ENCODE assay signal across 24 mouse cellular contexts in the genomic region with DNA sequence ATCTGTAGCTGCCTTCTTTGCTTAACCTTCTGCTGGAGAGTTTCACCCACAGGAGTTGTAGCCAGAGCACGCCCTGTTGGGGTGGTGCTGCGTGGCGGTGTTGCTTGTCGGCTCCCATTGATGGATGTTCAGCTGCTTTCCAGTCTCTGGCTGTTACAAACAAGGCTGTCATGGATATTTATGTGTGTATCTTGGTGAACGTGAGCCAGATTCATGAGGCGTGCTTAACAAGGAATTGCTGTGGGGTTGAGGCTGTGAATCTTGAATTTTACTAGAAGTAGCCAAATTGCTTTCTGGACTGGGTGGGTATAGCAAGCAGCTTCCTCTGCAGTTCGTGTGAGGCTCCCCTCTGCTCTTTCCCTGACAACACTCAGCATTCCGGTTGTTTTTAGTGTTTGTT.
A peak's percentile ranks its signal among the peaks of the same experiment; 100 is the strongest.
DNase-seq lines count a peak whose midpoint lies in the region; ATAC-seq and TF ChIP-seq lines count a peak whose summit lies in the region.
"Had no signal": no experiment of that assay in that cellular context is flagged by ENCODE, and none has a peak within 500 bp of the region (broad histone marks: within the 10 kb centered on the region; RNA-seq: fewer than 3 reads in every experiment).

No protein-coding gene starts in this region.

- no peak for ATAC-seq in intestine, embryonic 16.5 days
- ATAC-seq in intestine, postnatal 0 days, result no peak
- ATAC-seq in lung, postnatal 0 days, result peak; percentile 50
- ATAC-seq in neural tube, embryonic 13.5 days (ENCODE audit: low read depth), result peak; percentile 67
- no peak for ATAC-seq in frontal cortex, adult (ENCODE audit: low TSS enrichment)
- ATAC-seq: liver, postnatal 0 days; Patski had no signal

- no peak for TF ChIP-seq EP300 in lung, postnatal 0 days (IDR thresholded peaks at IDR 0.05)

- no peaks in the 10 kb centered on the region for H3K4me1 ChIP-seq in intestine, embryonic 16.5 days (ENCODE audit: control insufficient read depth, insufficient read depth, low read length)
- no peaks in the 10 kb centered on the region for H3K4me1 ChIP-seq in intestine, postnatal 0 days (replicated peaks; ENCODE audit: control insufficient read depth, insufficient read depth, low read length)
- H3K4me1 ChIP-seq in lung, postnatal 0 days (ENCODE audit: insufficient read depth, low read depth, low read length), result no peaks in the 10 kb centered on the region
- H3K4me1 ChIP-seq in lung, adult 2 months (ENCODE audit: control insufficient read depth, insufficient read depth, low read length), result no peaks in the 10 kb centered on the region
- peaks cover 52% of the 10 kb centered on the region for H3K4me1 ChIP-seq in neural tube, embryonic 13.5 days (replicated peaks)
- H3K4me1 ChIP-seq: heart, embryonic 15.5 days; stomach, embryonic 15.5 days had no signal

- WGBS in intestine, embryonic 16.5 days, result 42% methylated on average over 8 of the region's 8 CpGs
- WGBS in intestine, postnatal 0 days, result 61% methylated on average over 8 of the region's 8 CpGs
- 42% methylated on average over 8 of the region's 8 CpGs for WGBS in lung, postnatal 0 days
- 51% methylated on average over 8 of the region's 8 CpGs for WGBS in lung, adult 2 months
- 24% methylated on average over 8 of the region's 8 CpGs for WGBS in neural tube, embryonic 13.5 days

- H3K4me2 ChIP-seq in intestine, embryonic 16.5 days (ENCODE audit: low read depth, low read length), result no peak overlapping the region
- H3K4me2 ChIP-seq in intestine, postnatal 0 days (replicated peaks; ENCODE audit: low read depth), result no peak overlapping the region
- no peak overlapping the region for H3K4me2 ChIP-seq in lung, postnatal 0 days (replicated peaks; ENCODE audit: low read depth, low read length)
- H3K4me2 ChIP-seq in neural tube, embryonic 13.5 days, result no peak overlapping the region
- H3K4me2 ChIP-seq: heart, embryonic 15.5 days; stomach, embryonic 15.5 days had no signal

- no peaks in the 10 kb centered on the region for H3K9me3 ChIP-seq in intestine, embryonic 16.5 days (ENCODE audit: control insufficient read depth, low read length)
- no peaks in the 10 kb centered on the region for H3K9me3 ChIP-seq in intestine, postnatal 0 days (ENCODE audit: control insufficient read depth)
- no peaks in the 10 kb centered on the region for H3K9me3 ChIP-seq in lung, postnatal 0 days (ENCODE audit: low read length)
- H3K9me3 ChIP-seq in neural tube, embryonic 13.5 days, result no peaks in the 10 kb centered on the region
- H3K9me3 ChIP-seq: heart, embryonic 15.5 days; limb, embryonic 10.5 days; stomach, embryonic 15.5 days had no signal

- no peak for TF ChIP-seq POLR2A in lung, adult 2 months (IDR thresholded peaks at IDR 0.05; ENCODE audit: borderline replicate concordance, extremely low read depth, low read depth, low read length)

- no peak for TF ChIP-seq CTCF in intestine, postnatal 0 days (IDR thresholded peaks at IDR 0.05; ENCODE audit: low read depth)
- TF ChIP-seq CTCF in lung, postnatal 0 days (IDR thresholded peaks at IDR 0.05), result no peak
- no peak for TF ChIP-seq CTCF in lung, adult 2 months (IDR thresholded peaks at IDR 0.05; ENCODE audit: insufficient read depth, low read length)

- 0 out of 2 replicates have a peak overlapping the region, but pooled peaks have one; percentile 4 for H3K27ac ChIP-seq in intestine, embryonic 16.5 days (ENCODE audit: low read length)
- H3K27ac ChIP-seq in intestine, postnatal 0 days (ENCODE audit: low read depth, low read length), result no peak overlapping the region
- H3K27ac ChIP-seq in lung, postnatal 0 days (ENCODE audit: low read length), result no peak overlapping the region
- peak overlapping the region; percentile 52; the same call in 1 of the 2 replicates for H3K27ac ChIP-seq in neural tube, embryonic 13.5 days (replicated peaks)
- H3K27ac ChIP-seq: heart, adult 2 months; heart, embryonic 15.5 days; limb, embryonic 10.5 days; stomach, embryonic 15.5 days had no signal

- H3K36me3 ChIP-seq in intestine, embryonic 16.5 days (ENCODE audit: control insufficient read depth, insufficient read depth, low read length), result no peaks in the 10 kb centered on the region
- H3K36me3 ChIP-seq in intestine, postnatal 0 days (ENCODE audit: control insufficient read depth, insufficient read depth), result no peaks in the 10 kb centered on the region
- H3K36me3 ChIP-seq in lung, postnatal 0 days (ENCODE audit: insufficient read depth, low read length), result no peaks in the 10 kb centered on the region
- H3K36me3 ChIP-seq in neural tube, embryonic 13.5 days, result no peaks in the 10 kb centered on the region
- H3K36me3 ChIP-seq: heart, embryonic 15.5 days; limb, embryonic 10.5 days; stomach, embryonic 15.5 days had no signal

- no peak overlapping the region for H3K4me3 ChIP-seq in intestine, embryonic 16.5 days (ENCODE audit: low read length)
- H3K4me3 ChIP-seq in intestine, postnatal 0 days (ENCODE audit: low read depth, low read length), result no peak overlapping the region
- no peak overlapping the region for H3K4me3 ChIP-seq in lung, postnatal 0 days (ENCODE audit: low read depth, low read length)
- H3K4me3 ChIP-seq in lung, adult 2 months (replicated peaks; ENCODE audit: extremely low read depth, low read depth, low read length), result no peak overlapping the region
- H3K4me3 ChIP-seq in neural tube, embryonic 13.5 days, result no peak overlapping the region
- H3K4me3 ChIP-seq: heart, adult 2 months; heart, embryonic 15.5 days; limb, embryonic 10.5 days; stomach, embryonic 15.5 days had no signal

- peak; percentile 28 for DNase-seq in embryo, embryonic 10 days (ENCODE audit: low spot score)
- no peak for DNase-seq in embryo, embryonic 9.5 days (ENCODE audit: extremely low spot score)
- DNase-seq in lung, postnatal 0 days (ENCODE audit: low spot score), result peak; percentile 48
- no peak for DNase-seq in lung, adult 2 months
- DNase-seq: adrenal gland, postnatal 10 days; cerebellum, adult 11 months; cerebellum, postnatal 14 days; embryo, embryonic 11 days; gastrocnemius, postnatal 14 days; heart, adult 2 months; kidney, adult 18-20 months; kidney, postnatal 36 days; layer of hippocampus, adult 9-11 months; liver, postnatal 0 days; retina, postnatal 1 day; thymus, adult 2 months had no signal

- H3K27me3 ChIP-seq in intestine, embryonic 16.5 days (replicated peaks; ENCODE audit: control insufficient read depth, insufficient read depth, low read length), result no peaks in the 10 kb centered on the region
- no peaks in the 10 kb centered on the region for H3K27me3 ChIP-seq in intestine, postnatal 0 days (replicated peaks; ENCODE audit: control insufficient read depth, insufficient read depth, low read length)
- no peaks in the 10 kb centered on the region for H3K27me3 ChIP-seq in lung, postnatal 0 days (replicated peaks; ENCODE audit: insufficient read depth, low read length)
- H3K27me3 ChIP-seq in neural tube, embryonic 13.5 days, result no peaks in the 10 kb centered on the region
- H3K27me3 ChIP-seq: heart, embryonic 15.5 days; Patski; stomach, embryonic 15.5 days had no signal

- no peak overlapping the region for H3K9ac ChIP-seq in intestine, embryonic 16.5 days (ENCODE audit: low read depth, low read length)
- no peak overlapping the region for H3K9ac ChIP-seq in intestine, postnatal 0 days (ENCODE audit: low read depth, low read length)
- H3K9ac ChIP-seq in lung, postnatal 0 days (replicated peaks; ENCODE audit: low read depth), result no peak overlapping the region
- no peak overlapping the region for H3K9ac ChIP-seq in neural tube, embryonic 13.5 days
- H3K9ac ChIP-seq: heart, embryonic 15.5 days; liver, postnatal 0 days; stomach, embryonic 15.5 days had no signal

Comparison
In these comparisons a context has a peak if more than half of its experiments do, and no peak if none do; other contexts are left out.
1. DNase-seq: peak in embryo, embryonic 10 days (single experiment) and lung, postnatal 0 days (single experiment); none in embryo, embryonic 9.5 days (single experiment) and lung, adult 2 months (single experiment).
2. H3K27ac ChIP-seq: peak in intestine, embryonic 16.5 days (single experiment) and neural tube, embryonic 13.5 days (single experiment); none in intestine, postnatal 0 days (single experiment) and lung, postnatal 0 days (single experiment).
3. ATAC-seq: peak in lung, postnatal 0 days (single experiment) and neural tube, embryonic 13.5 days (single experiment); none in intestine, embryonic 16.5 days (single experiment), intestine, postnatal 0 days (single experiment) and frontal cortex, adult (single experiment).